Mouse (Mus musculus) stomach, embryonic 16.5 days (tissue): ENCODE data around the gene Taar4. TPM values are rescaled to one million over a fixed set of nuclear protein-coding genes. Genes with fewer than 3 reads are reported as not detected.

Experiments
- ATAC-seq: fragments of 200-750 bp; cut with Nextera tagmentation; 2 replicates; pipeline ENCODE4 v1.8.0; 2017; ENCODE audit warnings: moderate number of reproducible peaks, moderate TSS enrichment; ENCODE audit not compliant: insufficient read depth, low FRiP score
- H3K27ac ChIP-seq: fragments of 300-500 bp; sonication (generic); 2 replicates; pipeline ENCODE4 v1.5.1; 2014; ENCODE audit warnings: low read length
- H3K27me3 ChIP-seq: fragments of 300-500 bp; sonication (generic); 2 replicates; pipeline ENCODE4 v1.6.1; 2014; ENCODE audit warnings: low read length, control low read depth, mixed read lengths; ENCODE audit not compliant: control insufficient read depth, insufficient read depth
- H3K36me3 ChIP-seq: fragments of 300-500 bp; sonication (generic); 2 replicates; pipeline ENCODE4 v1.6.1; 2014; ENCODE audit warnings: low read length; ENCODE audit not compliant: control insufficient read depth, insufficient read depth
- H3K4me1 ChIP-seq: fragments of 300-500 bp; sonication (generic); 2 replicates; pipeline ENCODE4 v1.6.1; 2014; ENCODE audit warnings: low read length, control low read depth, mixed read lengths; ENCODE audit not compliant: control insufficient read depth, insufficient read depth
- H3K4me2 ChIP-seq: fragments of 300-500 bp; sonication (generic); 2 replicates; pipeline ENCODE4 v1.6.1; 2014; ENCODE audit warnings: low read depth, low read length, mixed read lengths
- H3K4me3 ChIP-seq: fragments of 300-500 bp; sonication (generic); replicated peaks from 2 replicates; pipeline ENCODE4 v1.5.1; 2014; ENCODE audit warnings: mild to moderate bottlenecking, low read length
- H3K9ac ChIP-seq: fragments of 300-500 bp; sonication (generic); 2 replicates; pipeline ENCODE4 v1.6.1; 2014; ENCODE audit warnings: low read length
- H3K9me3 ChIP-seq: fragments of 300-500 bp; sonication (generic); replicated peaks from 2 replicates; pipeline ENCODE4 v1.6.1; 2016; ENCODE audit warnings: low read length, control low read depth; ENCODE audit not compliant: control insufficient read depth
- WGBS: fragments of 180-500 bp; shearing (Covaris S2); extraction: QIAGEN DNeasy Blood & Tissue Kit; methylation state at CpG from one replicate; pipeline ENCODE4 v1.1.7; 2014; 5-methylcytosine and 5-hydroxymethylcytosine counted together
- polyA plus RNA-seq: library from polyadenylated mRNA; unstranded; fragments of >200 nt; fragmentation: Nextera tagmentation; extraction: Ambion mirVana; gene quantifications from 2 replicates; pipeline ENCODE4 v1.2.1, GENCODE M21; 2015

Taar4 gene
- polyA plus RNA-seq, 1 experiment from 2014 or later = not detected

DNA sequence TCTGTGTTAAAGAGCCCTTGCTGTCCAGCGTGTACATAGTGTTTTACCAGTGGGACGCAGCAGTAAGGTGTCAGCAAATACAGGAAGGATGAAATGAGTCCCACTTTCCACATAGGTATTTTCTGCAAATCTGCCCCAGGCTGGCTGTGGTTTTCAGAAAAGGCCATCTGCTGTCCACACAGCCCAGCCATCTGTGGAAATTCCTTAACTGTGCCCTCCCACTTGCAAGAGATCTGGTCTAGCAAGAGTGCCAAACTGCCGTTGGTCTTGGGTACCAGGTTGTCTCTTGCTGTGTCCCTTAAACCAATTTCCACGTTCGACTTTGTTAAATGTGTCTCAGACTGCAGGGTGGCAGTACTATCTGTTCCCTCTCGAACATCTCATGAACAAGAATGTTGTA lies 8.6 kb upstream of the Taar4 start:
- no peaks in the 10 kb centered on the region for H3K4me1 ChIP-seq
- H3K4me3 ChIP-seq = no peak overlapping the region
- no peak overlapping the region for H3K4me2 ChIP-seq
- ATAC-seq = no peak
- WGBS = 76% methylated on average over 6 of the region's 6 CpGs
- H3K36me3 ChIP-seq = no peaks in the 10 kb centered on the region
- no peak overlapping the region for H3K9ac ChIP-seq
- no peaks in the 10 kb centered on the region for H3K9me3 ChIP-seq
- H3K27ac ChIP-seq = no peak overlapping the region
- H3K27me3 ChIP-seq = no peaks in the 10 kb centered on the region

DNA sequence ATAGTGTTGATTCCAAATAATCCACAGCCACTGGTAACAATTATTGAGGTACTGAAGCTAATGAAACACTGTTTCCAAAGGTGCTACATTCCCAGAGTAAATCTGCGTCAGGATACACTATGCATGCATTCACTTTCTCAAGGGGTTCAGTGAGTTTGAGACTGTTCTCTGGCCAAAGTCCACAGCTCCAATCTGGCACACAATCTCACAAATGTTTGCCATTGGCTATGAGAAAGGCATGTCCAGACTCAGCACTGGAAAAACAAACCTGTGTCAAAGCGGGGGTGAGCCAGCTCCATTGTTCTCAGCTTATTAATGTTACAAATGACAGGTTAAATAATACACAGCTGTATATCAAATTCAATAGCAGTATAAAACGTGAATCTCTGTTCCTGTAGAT lies 1.2 kb upstream of the Taar4 start:
- peak; percentile 76; the same call in 1 of the 2 replicates for ATAC-seq
- H3K36me3 ChIP-seq = no peaks in the 10 kb centered on the region
- WGBS = 40% methylated on average over 3 of the region's 3 CpGs
- no peaks in the 10 kb centered on the region for H3K4me1 ChIP-seq
- H3K27me3 ChIP-seq = no peaks in the 10 kb centered on the region
- no peak overlapping the region for H3K27ac ChIP-seq
- H3K4me3 ChIP-seq = no peak overlapping the region
- no peaks in the 10 kb centered on the region for H3K9me3 ChIP-seq
- H3K9ac ChIP-seq = no peak overlapping the region
- no peak overlapping the region for H3K4me2 ChIP-seq

DNA sequence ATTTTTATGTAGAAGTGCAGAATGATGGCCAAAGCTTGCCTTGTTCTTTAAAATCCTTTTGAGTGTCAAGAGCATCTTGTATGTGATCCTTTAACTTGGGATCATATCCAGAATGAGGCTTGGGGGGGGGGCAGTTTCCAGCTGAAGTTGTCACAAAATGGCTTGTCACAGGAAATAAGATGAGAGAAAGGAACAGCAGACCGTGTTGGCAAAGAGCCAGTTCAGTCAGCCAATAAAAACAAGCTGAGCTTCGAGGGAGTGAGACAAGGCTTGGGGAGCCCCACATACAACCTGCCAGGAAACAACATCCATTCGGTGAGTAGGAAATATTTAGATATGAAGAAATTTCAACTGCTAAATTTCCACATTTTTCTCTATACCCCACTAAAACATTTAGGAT lies 3.1 kb downstream of the Taar4 start:
- Histone ChIP-seq H3K27ac (no peak overlapping the region), H3K9ac (no peak overlapping the region), H3K36me3 (no peaks in the 10 kb centered on the region), H3K4me3 (no peak overlapping the region), H3K27me3 (no peaks in the 10 kb centered on the region), H3K4me2 (no peak overlapping the region), H3K9me3 (no peaks in the 10 kb centered on the region), H3K4me1 (no peaks in the 10 kb centered on the region)
- ATAC-seq = no peak
- 48% methylated on average over 3 of the region's 3 CpGs for WGBS

DNA sequence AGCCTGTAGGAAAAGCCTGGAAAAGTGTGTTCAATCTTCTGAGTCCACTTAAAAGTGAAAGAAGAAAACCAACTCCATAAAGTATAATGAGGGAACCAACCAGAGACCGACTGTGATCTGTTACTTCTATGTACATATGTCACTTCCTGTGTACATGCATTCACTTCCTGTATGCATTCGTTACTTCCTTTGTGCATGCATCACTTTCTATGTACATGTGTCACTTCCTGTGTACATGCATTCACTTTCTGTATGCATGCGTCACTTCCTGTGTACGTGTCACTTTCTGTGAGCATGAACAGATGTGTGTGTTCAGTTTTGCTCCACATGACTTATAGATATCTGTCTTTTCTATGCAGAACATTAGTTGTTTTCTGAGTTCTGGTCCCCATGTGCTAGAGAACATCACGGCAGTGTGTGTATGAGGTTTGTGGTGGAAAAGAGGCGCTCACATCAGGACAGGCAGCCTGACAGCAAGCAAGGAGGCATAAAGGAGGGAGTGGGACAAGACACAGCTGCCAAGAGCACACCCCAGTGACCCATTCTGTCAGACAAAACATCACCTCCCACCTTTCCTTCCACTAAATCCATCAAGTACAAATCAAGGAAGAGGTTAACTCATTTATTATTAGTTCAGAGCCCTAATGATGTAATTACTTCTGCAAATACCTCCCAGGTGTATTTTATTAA lies 4.8 kb downstream of the Taar4 start:
- Histone ChIP-seq H3K4me3 (no peak overlapping the region), H3K9me3 (no peaks in the 10 kb centered on the region), H3K9ac (no peak overlapping the region), H3K4me2 (no peak overlapping the region), H3K4me1 (no peaks in the 10 kb centered on the region), H3K27me3 (no peaks in the 10 kb centered on the region), H3K27ac (no peak overlapping the region), H3K36me3 (no peaks in the 10 kb centered on the region)
- WGBS = 79% methylated on average over 6 of the region's 6 CpGs
- ATAC-seq = no peak

DNA sequence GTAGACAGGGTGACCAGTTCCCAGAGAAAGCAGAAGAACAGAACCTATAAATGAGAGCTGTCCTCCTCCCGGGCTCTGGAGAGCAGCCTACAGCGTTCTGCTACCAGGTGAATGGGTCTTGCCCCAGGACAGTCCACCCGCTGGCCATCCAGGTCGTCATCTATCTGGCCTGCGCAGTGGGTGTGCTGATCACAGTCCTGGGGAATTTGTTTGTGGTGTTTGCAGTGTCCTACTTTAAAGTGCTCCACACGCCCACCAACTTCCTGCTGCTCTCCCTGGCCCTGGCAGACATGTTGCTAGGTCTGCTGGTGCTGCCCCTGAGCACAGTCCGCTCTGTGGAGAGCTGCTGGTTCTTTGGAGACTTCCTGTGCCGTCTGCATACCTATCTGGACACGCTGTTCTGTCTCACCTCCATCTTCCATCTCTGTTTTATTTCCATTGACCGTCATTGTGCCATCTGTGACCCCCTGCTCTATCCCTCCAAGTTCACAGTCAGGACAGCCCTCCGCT lies 10.4 kb downstream of the Taar4 start, which contains the start of gene Taar5:
TSS of gene Taar5 (plus strand) at position 51 of the 510 bp plus-strand sequence.
- Histone ChIP-seq H3K9me3 (no peaks in the 10 kb centered on the region), H3K27me3 (no peaks in the 10 kb centered on the region), H3K4me3 (no peak within 1 kb of the TSS), H3K27ac (no peak within 1 kb of the TSS), H3K4me1 (no peaks in the 10 kb centered on the region), H3K36me3 (no peaks in the 10 kb centered on the region), H3K4me2 (no peak within 1 kb of the TSS), H3K9ac (no peak within 1 kb of the TSS)
- WGBS = 84% methylated on average over 11 of the region's 11 CpGs
- no peak for ATAC-seq

DNA sequence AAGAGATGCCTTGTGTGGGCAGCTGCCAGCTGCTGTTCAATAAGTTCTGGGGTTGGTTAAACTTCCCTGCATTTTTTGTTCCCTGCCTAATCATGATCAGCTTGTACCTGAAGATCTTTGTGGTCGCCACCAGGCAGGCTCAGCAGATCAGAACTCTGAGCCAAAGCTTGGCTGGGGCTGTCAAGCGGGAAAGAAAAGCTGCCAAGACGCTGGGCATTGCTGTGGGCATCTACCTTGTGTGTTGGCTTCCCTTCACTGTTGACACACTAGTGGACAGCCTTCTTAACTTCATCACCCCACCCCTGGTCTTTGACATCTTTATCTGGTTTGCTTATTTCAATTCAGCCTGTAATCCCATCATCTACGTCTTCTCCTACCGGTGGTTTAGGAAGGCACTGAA lies 11.0 kb downstream of the Taar4 start:
- H3K4me3 ChIP-seq = no peak overlapping the region
- no peaks in the 10 kb centered on the region for H3K4me1 ChIP-seq
- no peaks in the 10 kb centered on the region for H3K9me3 ChIP-seq
- WGBS = 76% methylated on average over 5 of the region's 5 CpGs
- no peak for ATAC-seq
- no peak overlapping the region for H3K4me2 ChIP-seq
- H3K27me3 ChIP-seq = no peaks in the 10 kb centered on the region
- H3K27ac ChIP-seq = no peak overlapping the region
- H3K9ac ChIP-seq = no peak overlapping the region
- no peaks in the 10 kb centered on the region for H3K36me3 ChIP-seq

DNA sequence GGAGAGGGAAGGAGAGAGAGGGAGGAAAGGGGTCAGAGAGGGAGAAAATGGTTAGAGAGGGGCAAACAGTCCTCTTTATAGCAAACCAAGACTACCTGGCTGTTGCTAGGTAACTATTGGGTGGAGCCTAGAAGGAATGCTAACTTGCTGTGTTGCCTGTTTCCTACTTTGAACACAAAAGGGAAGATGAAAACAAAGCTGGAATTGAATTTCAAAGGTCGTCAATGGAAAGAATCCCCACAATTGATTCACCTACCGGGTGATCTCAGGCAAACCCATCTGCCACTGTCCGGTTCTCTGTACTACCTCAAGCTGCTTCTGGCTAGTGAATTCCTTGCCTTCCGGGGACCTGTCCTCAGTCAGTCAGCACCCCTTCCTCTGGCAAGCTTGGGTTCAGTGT lies 17.7 kb downstream of the Taar4 start:
- no peak overlapping the region for H3K4me2 ChIP-seq
- H3K36me3 ChIP-seq = no peaks in the 10 kb centered on the region
- no peaks in the 10 kb centered on the region for H3K27me3 ChIP-seq
- H3K9me3 ChIP-seq = no peaks in the 10 kb centered on the region
- H3K4me3 ChIP-seq = no peak overlapping the region
- no peak for ATAC-seq
- WGBS = 48% methylated on average over 4 of the region's 4 CpGs
- no peaks in the 10 kb centered on the region for H3K4me1 ChIP-seq
- H3K9ac ChIP-seq = no peak overlapping the region
- H3K27ac ChIP-seq = no peak overlapping the region

DNA sequence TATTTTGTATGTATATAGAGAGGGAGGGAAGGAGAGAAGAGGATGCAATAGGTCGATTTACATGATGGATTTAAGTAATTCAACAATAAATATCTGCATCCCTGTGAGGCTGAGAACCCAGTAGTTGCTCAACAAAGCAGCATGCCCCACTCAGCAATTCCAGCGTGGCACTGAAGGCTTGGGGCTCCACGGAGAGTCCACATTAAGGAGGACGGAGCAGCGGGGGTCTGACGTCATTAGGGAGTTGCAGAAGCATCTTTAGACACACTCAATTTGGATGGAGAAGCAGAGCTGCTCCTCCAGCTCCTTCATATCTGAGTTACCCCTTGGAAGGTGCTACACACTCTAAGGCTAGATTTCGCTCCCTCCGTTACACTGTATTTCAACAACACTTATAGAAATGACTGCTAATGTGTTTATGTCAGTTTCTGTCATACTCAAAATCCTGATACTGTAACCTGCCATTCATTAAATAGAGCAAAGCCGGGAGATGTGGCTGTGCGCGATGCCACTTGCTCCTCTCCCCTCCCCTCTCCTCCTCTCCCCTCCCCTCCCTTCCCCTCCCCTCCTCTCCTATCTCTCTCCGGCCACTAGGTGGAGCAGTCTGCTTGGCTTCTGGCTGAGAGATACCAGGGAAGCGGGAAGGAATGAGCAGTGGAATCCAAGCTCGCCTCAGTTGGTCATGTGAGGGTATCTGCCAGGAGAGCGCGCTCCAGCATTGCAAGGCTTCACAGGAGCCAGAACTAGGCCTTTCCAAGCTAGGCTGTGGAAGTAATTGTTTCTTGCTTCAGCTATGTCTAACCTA lies 18.8 kb downstream of the Taar4 start:
- H3K4me2 ChIP-seq = no peak overlapping the region
- no peak overlapping the region for H3K9ac ChIP-seq
- 0 out of 2 replicates have a peak, but pooled peaks have one; percentile 40 for ATAC-seq
- H3K4me3 ChIP-seq = no peak overlapping the region
- no peaks in the 10 kb centered on the region for H3K4me1 ChIP-seq
- no peaks in the 10 kb centered on the region for H3K27me3 ChIP-seq
- H3K36me3 ChIP-seq = no peaks in the 10 kb centered on the region
- no peaks in the 10 kb centered on the region for H3K9me3 ChIP-seq
- WGBS = 42% methylated on average over 16 of the region's 16 CpGs
- no peak overlapping the region for H3K27ac ChIP-seq

DNA sequence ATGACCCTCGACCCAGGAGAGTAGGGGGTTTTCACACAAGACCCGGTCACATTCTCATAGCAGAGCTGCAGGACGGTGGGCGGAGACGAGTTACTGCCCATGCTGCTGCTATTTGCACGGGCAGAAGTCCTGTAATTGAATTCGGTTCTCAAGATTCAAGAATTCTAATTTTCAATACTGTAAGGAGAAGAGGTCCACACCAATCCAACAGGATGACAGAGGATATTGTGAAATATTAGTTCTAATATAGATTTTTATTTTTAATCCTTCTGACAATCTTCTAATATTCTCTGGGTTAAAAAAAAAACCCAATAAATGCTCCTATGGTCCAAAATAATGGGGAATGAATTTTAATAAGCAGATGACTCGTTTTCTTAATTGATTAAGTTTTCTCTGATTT lies 25.3 kb downstream of the Taar4 start, which contains the start of gene Taar6:
TSS of gene Taar6 (minus strand) at position 101 of the 400 bp plus-strand sequence.
- WGBS = 74% methylated on average over 8 of the region's 8 CpGs
- Histone ChIP-seq H3K9me3 (no peaks in the 10 kb centered on the region), H3K27me3 (no peaks in the 10 kb centered on the region), H3K36me3 (no peaks in the 10 kb centered on the region), H3K4me2 (no peak within 1 kb of the TSS), H3K4me3 (no peak within 1 kb of the TSS), H3K9ac (no peak within 1 kb of the TSS), H3K4me1 (no peaks in the 10 kb centered on the region), H3K27ac (no peak within 1 kb of the TSS)
- no peak for ATAC-seq
